Mouse (Mus musculus): Measurements from ENCODE around the gene Synj2. TPM values are rescaled to one million over a fixed set of nuclear protein-coding genes. Genes with fewer than 3 reads are reported as not detected.
A peak's percentile ranks its signal among the peaks of the same experiment; 100 is the strongest.

Gene Synj2
- polyA plus RNA-seq, 1 experiment from 2014 or later = 1.0 TPM

DNA sequence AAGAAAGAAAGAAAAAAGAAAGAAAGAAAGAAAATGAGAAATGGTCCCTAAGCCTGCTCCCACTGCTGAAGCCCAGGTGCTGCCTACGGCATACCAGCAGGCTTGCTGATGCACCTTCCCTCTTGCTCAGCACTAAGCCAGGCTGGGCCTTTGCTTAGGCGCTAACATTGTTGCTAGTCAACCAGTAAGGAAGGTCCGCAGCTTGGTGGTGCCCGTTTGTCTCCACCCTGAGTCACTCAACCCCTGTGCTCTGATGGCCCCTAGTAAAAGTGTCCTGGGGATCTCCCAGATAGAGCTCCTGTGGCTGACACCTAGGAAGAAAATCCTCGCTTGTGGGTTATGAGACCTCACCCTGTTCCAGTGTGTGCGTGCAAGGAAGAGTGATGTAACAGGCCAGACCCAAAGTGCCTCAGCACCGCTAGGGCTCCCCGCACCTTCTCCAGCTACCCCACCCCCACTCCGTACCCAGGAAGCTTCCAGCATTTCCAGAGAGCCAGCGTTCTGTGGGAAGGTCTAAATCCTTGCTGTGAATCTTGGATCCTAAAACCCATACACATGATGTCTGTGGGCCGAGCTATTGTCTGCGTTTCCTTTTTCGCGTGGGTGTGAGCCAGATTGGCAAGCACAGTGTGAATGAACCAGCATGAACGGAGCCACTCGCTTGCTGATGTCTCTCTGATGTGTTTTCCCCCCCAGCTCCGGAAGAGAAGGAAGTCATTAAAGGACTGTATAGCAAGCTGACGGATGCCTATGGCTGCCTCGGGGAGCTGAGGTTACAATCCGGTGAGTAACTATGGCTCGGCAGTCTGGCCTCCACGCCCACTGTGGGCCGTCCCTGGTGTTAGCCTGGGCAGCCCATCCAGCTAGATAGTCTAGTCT, 34.3 kb downstream of the Synj2 start:
- H3K36me3 ChIP-seq (ENCODE audit: control insufficient read depth, insufficient read depth, low read length) = no peaks in the 10 kb centered on the region
- H3K9ac ChIP-seq (ENCODE audit: low read length) = no peak overlapping the region
- no peak overlapping the region for H3K4me2 ChIP-seq (ENCODE audit: low read depth, low read length, severe bottlenecking)
- no peaks in the 10 kb centered on the region for H3K9me3 ChIP-seq (ENCODE audit: control insufficient read depth, low read length)
- ATAC-seq (replicated peaks; ENCODE audit: low FRiP score) (no peak), DNase-seq (ENCODE audit: low spot score) (no peak)
- peaks cover 2% of the 10 kb centered on the region for H3K4me1 ChIP-seq (replicated peaks; ENCODE audit: control insufficient read depth, insufficient read depth, low read length)
- WGBS = 58% methylated on average over 23 of the region's 23 CpGs
- no peak overlapping the region for H3K4me3 ChIP-seq (ENCODE audit: low read depth, low read length)
- no peak overlapping the region for H3K27ac ChIP-seq (ENCODE audit: low read depth, low read length)
- H3K27me3 ChIP-seq (ENCODE audit: control insufficient read depth, insufficient read depth, low read length) = no peaks in the 10 kb centered on the region

DNA sequence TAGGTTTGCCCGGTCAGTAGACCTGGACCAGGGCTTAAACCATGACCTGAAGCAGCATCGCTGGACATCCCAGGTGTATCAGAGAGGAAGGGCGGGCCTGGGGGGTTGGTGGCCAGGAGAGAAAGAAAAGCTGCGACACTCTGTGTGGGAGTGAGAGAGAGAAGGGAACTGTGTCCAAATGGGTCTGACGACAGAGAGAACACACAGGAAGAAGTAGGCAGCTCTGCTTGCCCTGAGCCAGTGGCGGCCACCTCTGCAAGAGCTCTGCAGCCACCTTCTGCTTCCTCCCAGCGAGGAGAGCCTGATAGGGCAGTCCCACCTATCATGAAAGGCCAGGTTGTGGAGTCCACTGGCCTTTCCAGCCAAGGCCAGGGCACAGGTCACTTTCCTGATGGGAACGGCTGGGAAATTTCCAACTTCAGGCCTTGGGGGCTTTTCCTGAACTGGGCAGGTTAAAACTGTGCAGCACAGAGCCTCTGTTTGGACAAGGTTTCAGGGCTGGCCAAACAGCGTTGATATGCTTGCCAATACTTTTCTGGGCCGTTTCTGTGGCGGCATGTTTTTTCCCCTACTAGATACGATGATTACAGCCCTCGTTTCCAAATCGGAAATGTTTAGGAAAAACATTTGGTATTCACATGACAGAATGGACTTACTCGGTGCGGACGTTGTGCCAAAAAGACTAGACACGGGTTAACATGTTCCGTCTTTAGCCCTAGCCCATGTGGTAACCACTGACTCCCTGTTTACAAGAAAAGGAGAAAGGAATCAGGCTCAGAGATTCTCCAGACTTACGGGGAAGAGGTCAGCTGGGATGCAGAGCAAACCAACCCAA, 35.4 kb downstream of the Synj2 start:
- no peaks in the 10 kb centered on the region for H3K27me3 ChIP-seq (ENCODE audit: control insufficient read depth, insufficient read depth, low read length)
- WGBS = 82% methylated on average over 20 of the region's 20 CpGs
- H3K4me1 ChIP-seq (replicated peaks; ENCODE audit: control insufficient read depth, insufficient read depth, low read length) = peaks cover 2% of the 10 kb centered on the region
- DNase-seq (ENCODE audit: low spot score) = no peak
- no peak overlapping the region for H3K9ac ChIP-seq (ENCODE audit: low read length)
- no peak for ATAC-seq (replicated peaks; ENCODE audit: low FRiP score)
- no peaks in the 10 kb centered on the region for H3K36me3 ChIP-seq (ENCODE audit: control insufficient read depth, insufficient read depth, low read length)
- no peaks in the 10 kb centered on the region for H3K9me3 ChIP-seq (ENCODE audit: control insufficient read depth, low read length)
- H3K4me2 ChIP-seq (ENCODE audit: low read depth, low read length, severe bottlenecking) = no peak overlapping the region
- no peak overlapping the region for H3K4me3 ChIP-seq (ENCODE audit: low read depth, low read length)
- H3K27ac ChIP-seq (ENCODE audit: low read depth, low read length) = no peak overlapping the region

DNA sequence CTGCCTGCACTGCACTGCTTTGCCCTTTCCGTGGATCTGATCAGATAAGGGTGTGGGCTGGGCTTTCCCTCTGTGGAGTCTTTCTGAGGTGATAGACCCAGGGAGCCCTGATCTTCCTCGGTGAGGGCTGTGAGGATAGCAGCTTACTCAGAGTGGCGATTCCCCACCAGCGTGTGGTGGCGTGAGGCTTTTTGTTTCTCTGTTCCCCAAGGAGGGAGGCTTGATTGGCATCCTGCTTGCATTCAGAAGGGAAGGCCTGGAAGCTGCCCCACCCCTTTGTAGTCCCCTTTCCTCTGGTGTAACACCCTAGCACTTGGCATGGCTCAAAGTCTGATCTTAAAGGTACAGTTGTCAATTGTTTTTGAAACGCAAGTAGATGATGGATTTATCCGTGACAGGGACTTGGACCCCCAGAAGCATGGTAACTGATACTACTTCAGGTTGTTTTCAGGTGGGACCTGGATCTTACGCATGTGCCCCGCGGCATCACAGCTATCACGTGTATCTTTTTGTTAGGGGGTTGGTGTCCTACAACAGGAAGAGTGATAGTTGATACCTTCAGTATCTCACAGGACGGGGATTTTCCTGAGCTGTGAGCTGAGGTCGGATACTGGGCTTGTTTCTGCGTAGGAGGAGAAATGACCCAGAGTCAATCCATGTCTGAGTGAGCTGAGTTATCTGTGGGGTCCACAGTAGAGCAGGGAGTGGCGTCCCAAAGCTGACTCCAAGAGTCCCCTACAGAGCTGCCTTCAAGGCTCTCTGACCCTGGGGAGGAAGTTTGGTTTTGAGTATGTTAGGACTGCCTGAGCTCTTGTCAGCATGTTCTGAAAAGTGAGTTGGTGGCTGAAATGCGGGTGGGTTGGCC, 36.2 kb downstream of the Synj2 start:
- H3K27ac ChIP-seq (ENCODE audit: low read depth, low read length) = no peak overlapping the region
- peaks cover 2% of the 10 kb centered on the region for H3K4me1 ChIP-seq (replicated peaks; ENCODE audit: control insufficient read depth, insufficient read depth, low read length)
- ATAC-seq (replicated peaks; ENCODE audit: low FRiP score) (no peak), DNase-seq (ENCODE audit: low spot score) (peak; percentile 53)
- no peaks in the 10 kb centered on the region for H3K9me3 ChIP-seq (ENCODE audit: control insufficient read depth, low read length)
- H3K27me3 ChIP-seq (ENCODE audit: control insufficient read depth, insufficient read depth, low read length) = no peaks in the 10 kb centered on the region
- H3K4me2 ChIP-seq (ENCODE audit: low read depth, low read length, severe bottlenecking) = no peak overlapping the region
- no peak overlapping the region for H3K9ac ChIP-seq (ENCODE audit: low read length)
- no peaks in the 10 kb centered on the region for H3K36me3 ChIP-seq (ENCODE audit: control insufficient read depth, insufficient read depth, low read length)
- H3K4me3 ChIP-seq (ENCODE audit: low read depth, low read length) = no peak overlapping the region
- 54% methylated on average over 16 of the region's 16 CpGs for WGBS

DNA sequence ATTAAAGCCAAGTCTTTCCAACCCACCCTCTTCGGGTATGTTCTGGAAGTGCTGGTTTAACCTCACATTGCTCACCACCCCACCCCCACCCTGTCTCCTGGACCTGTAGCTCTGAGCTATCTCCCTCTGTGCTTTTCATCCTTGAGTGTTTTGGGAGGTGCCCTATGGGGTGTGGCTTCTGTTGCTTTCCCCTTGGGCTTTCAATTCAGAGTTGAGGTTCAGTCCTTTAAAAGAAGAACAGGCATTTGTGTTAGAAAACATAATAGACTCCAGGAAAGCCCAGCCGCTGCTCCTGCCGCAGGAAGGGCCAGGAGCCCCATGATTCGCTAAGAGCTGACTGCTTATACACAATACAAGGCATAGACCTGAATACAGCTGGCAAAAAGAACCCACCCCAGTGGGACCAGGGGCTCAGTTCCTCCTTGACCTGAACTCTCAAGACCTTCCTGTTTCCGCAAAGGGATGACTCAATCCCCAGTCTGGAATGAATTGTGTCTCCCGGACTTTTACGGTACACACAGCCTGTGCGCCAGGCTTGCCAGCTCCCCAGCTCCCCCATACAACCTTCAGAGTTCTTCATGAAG, 36.9 kb downstream of the Synj2 start:
- WGBS = 60% methylated on average over 8 of the region's 8 CpGs
- H3K4me1 ChIP-seq (replicated peaks; ENCODE audit: control insufficient read depth, insufficient read depth, low read length) = peaks cover 2% of the 10 kb centered on the region
- H3K4me3 ChIP-seq (ENCODE audit: low read depth, low read length) = no peak overlapping the region
- no peaks in the 10 kb centered on the region for H3K27me3 ChIP-seq (ENCODE audit: control insufficient read depth, insufficient read depth, low read length)
- no peak overlapping the region for H3K9ac ChIP-seq (ENCODE audit: low read length)
- H3K4me2 ChIP-seq (ENCODE audit: low read depth, low read length, severe bottlenecking) = no peak overlapping the region
- no peak overlapping the region for H3K27ac ChIP-seq (ENCODE audit: low read depth, low read length)
- ATAC-seq (replicated peaks; ENCODE audit: low FRiP score) (no peak), DNase-seq (ENCODE audit: low spot score) (no peak)
- no peaks in the 10 kb centered on the region for H3K36me3 ChIP-seq (ENCODE audit: control insufficient read depth, insufficient read depth, low read length)
- no peaks in the 10 kb centered on the region for H3K9me3 ChIP-seq (ENCODE audit: control insufficient read depth, low read length)

DNA sequence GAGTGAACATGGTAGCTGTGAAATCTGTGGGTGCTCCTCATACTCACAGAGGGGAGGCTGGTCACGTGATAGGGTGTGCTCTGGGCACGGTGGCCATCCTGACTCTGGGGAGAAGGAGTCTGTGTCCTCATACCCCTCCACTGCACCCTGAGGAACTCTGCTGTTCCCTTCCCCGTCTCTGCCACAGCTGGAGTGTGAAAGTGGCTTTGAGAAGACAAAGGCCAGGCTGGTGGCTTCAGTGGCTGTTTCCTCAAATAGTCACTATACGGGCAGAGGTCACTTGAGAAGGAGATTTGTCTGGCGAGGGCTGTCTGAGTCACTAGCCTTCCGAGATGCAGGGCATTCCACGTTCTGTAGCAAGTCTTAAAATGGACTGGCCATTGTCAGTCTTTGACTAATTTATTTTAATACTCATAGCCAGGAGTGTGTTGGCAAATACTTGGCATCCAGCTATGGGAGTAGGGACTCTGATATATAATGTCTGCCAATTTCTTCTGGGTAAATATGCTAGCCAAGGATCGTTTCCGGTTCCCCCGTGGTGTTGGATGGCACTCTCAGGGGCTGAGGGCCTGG, 37.5 kb downstream of the Synj2 start:
- Histone ChIP-seq H3K4me3 (ENCODE audit: low read depth, low read length) (no peak overlapping the region), H3K9ac (ENCODE audit: low read length) (no peak overlapping the region), H3K27ac (ENCODE audit: low read depth, low read length) (no peak overlapping the region), H3K4me2 (ENCODE audit: low read depth, low read length, severe bottlenecking) (no peak overlapping the region), H3K9me3 (ENCODE audit: control insufficient read depth, low read length) (no peaks in the 10 kb centered on the region), H3K27me3 (ENCODE audit: control insufficient read depth, insufficient read depth, low read length) (no peaks in the 10 kb centered on the region), H3K4me1 (replicated peaks; ENCODE audit: control insufficient read depth, insufficient read depth, low read length) (peaks cover 2% of the 10 kb centered on the region), H3K36me3 (ENCODE audit: control insufficient read depth, insufficient read depth, low read length) (no peaks in the 10 kb centered on the region)
- DNase-seq (ENCODE audit: low spot score) (no peak), ATAC-seq (replicated peaks; ENCODE audit: low FRiP score) (no peak)
- 80% methylated on average over 10 of the region's 10 CpGs for WGBS

DNA sequence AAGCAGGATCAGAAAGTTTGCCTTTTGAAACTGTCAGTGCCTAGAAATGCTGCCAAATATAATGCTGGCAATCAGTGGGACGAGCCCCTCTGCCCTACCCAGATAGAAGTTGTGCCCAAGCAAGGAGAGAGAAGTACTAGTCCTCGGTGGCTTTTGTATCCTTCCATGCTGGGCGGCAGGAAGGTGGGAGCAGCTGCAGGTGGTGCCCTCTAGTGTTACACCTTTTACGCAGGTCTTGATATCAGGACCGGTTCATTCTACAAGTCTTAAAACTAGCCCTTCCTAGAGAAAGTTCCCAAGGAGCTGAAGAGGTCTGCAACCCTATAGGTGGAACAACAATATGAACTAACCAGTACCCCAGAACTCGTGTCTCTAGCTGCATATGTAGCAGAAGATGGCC, 39.8 kb downstream of the Synj2 start:
- H3K9ac ChIP-seq (ENCODE audit: low read length) = no peak overlapping the region
- DNase-seq (ENCODE audit: low spot score) (no peak), ATAC-seq (replicated peaks; ENCODE audit: low FRiP score) (no peak)
- H3K4me2 ChIP-seq (ENCODE audit: low read depth, low read length, severe bottlenecking) = no peak overlapping the region
- H3K36me3 ChIP-seq (ENCODE audit: control insufficient read depth, insufficient read depth, low read length) = no peaks in the 10 kb centered on the region
- H3K4me1 ChIP-seq (replicated peaks; ENCODE audit: control insufficient read depth, insufficient read depth, low read length) = peaks cover 2% of the 10 kb centered on the region
- no peak overlapping the region for H3K4me3 ChIP-seq (ENCODE audit: low read depth, low read length)
- H3K27me3 ChIP-seq (ENCODE audit: control insufficient read depth, insufficient read depth, low read length) = no peaks in the 10 kb centered on the region
- H3K9me3 ChIP-seq (ENCODE audit: control insufficient read depth, low read length) = no peaks in the 10 kb centered on the region
- WGBS = 32% methylated on average over 6 of the region's 6 CpGs
- H3K27ac ChIP-seq (ENCODE audit: low read depth, low read length) = no peak overlapping the region

DNA sequence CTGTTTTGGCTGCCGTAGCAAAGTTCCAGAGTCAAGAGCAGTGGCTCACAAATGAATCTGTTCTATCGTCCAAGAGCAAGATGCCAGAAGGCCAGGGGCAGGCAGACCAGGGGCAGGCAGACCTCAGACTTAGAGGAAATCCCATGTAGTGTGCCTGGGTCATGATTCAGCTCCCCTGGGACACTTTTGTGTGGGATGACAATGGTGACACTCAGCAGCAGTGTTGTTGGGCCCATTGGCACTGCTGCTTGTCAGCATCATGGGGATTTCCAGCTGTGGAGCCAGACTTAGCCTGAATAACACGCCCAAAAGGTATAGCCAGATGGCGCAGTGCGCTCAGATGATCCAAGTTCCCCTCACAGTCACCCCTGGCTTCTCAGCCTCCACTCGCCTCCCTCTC, 42.1 kb downstream of the Synj2 start:
- no peak overlapping the region for H3K27ac ChIP-seq (ENCODE audit: low read depth, low read length)
- H3K9ac ChIP-seq (ENCODE audit: low read length) = no peak overlapping the region
- WGBS = 78% methylated on average over 6 of the region's 6 CpGs
- no peak overlapping the region for H3K4me3 ChIP-seq (ENCODE audit: low read depth, low read length)
- H3K4me1 ChIP-seq (replicated peaks; ENCODE audit: control insufficient read depth, insufficient read depth, low read length) = peaks cover 3% of the 10 kb centered on the region; the same call in 1 of the 2 replicates
- H3K4me2 ChIP-seq (ENCODE audit: low read depth, low read length, severe bottlenecking) = no peak overlapping the region
- H3K9me3 ChIP-seq (ENCODE audit: control insufficient read depth, low read length) = no peaks in the 10 kb centered on the region
- H3K27me3 ChIP-seq (ENCODE audit: control insufficient read depth, insufficient read depth, low read length) = no peaks in the 10 kb centered on the region
- no peak for ATAC-seq (replicated peaks; ENCODE audit: low FRiP score)
- DNase-seq (ENCODE audit: low spot score) = no peak
- no peaks in the 10 kb centered on the region for H3K36me3 ChIP-seq (ENCODE audit: control insufficient read depth, insufficient read depth, low read length)

DNA sequence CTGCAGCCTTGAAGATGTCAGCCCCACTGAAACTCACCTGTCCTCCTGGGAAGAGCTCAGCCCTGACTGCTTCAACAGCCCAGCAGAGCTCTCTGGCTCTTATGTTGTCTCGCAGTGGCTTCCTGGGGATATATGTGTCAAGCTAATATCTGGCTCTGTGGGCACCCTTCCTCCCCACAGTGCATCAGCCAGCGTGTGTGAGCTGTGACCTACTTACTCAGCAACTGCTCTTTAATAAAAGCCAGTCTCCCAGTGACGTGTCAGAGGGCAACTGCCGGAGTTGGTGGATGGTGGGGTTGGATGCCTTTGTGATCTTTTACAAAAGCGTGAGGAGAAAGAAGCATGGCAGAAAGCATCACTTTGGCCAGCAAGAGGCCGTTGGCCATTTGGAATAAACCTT, 42.8 kb downstream of the Synj2 start:
- H3K4me3 ChIP-seq (ENCODE audit: low read depth, low read length) = no peak overlapping the region
- no peak overlapping the region for H3K9ac ChIP-seq (ENCODE audit: low read length)
- DNase-seq (ENCODE audit: low spot score) = no peak
- ATAC-seq (replicated peaks; ENCODE audit: low FRiP score) = no peak
- H3K4me2 ChIP-seq (ENCODE audit: low read depth, low read length, severe bottlenecking) = no peak overlapping the region
- no peaks in the 10 kb centered on the region for H3K36me3 ChIP-seq (ENCODE audit: control insufficient read depth, insufficient read depth, low read length)
- no peaks in the 10 kb centered on the region for H3K9me3 ChIP-seq (ENCODE audit: control insufficient read depth, low read length)
- H3K27me3 ChIP-seq (ENCODE audit: control insufficient read depth, insufficient read depth, low read length) = no peaks in the 10 kb centered on the region
- WGBS = 79% methylated on average over 6 of the region's 6 CpGs
- H3K4me1 ChIP-seq (replicated peaks; ENCODE audit: control insufficient read depth, insufficient read depth, low read length) = peaks cover 4% of the 10 kb centered on the region; the same call in 1 of the 2 replicates
- no peak overlapping the region for H3K27ac ChIP-seq (ENCODE audit: low read depth, low read length)

Data from forebrain, embryonic 11.5 days (tissue).